Mouse (Mus musculus) lung, embryonic 14.5 days (tissue): ENCODE data around the gene Pdcd1lg2. TPM values are rescaled to one million over a fixed set of nuclear protein-coding genes. Genes with fewer than 3 reads are reported as not detected.

Experiments
- ATAC-seq: fragments of 200-750 bp; cut with Nextera tagmentation; 2 replicates; pipeline ENCODE4 v1.8.0; 2017; ENCODE audit warnings: mild to moderate bottlenecking, moderate TSS enrichment, moderate library complexity; ENCODE audit not compliant: insufficient read depth
- DNase-seq: peaks from one replicate; pipeline ENCODE4 v3.0.0-alpha.2; 2015
- H3K27ac ChIP-seq: fragments of 300-500 bp; sonication (generic); 2 replicates; pipeline ENCODE4 v1.5.1; 2014; ENCODE audit warnings: low read depth, mild to moderate bottlenecking, moderate library complexity
- H3K27me3 ChIP-seq: fragments of 300-500 bp; sonication (generic); 2 replicates; pipeline ENCODE4 v1.6.1; 2014; ENCODE audit warnings: low read length, control low read depth; ENCODE audit not compliant: insufficient read depth
- H3K36me3 ChIP-seq: fragments of 300-500 bp; sonication (generic); 2 replicates; pipeline ENCODE4 v1.6.1; 2014; ENCODE audit warnings: control low read depth; ENCODE audit not compliant: insufficient read depth
- H3K4me1 ChIP-seq: fragments of 300-500 bp; sonication (generic); 2 replicates; pipeline ENCODE4 v1.6.1; 2014; ENCODE audit warnings: antibody characterized with exemption, control low read depth; ENCODE audit not compliant: insufficient read depth
- H3K4me2 ChIP-seq: fragments of 300-500 bp; sonication (generic); 2 replicates; pipeline ENCODE4 v1.6.1; 2014; ENCODE audit warnings: mild to moderate bottlenecking
- H3K4me3 ChIP-seq: fragments of 300-500 bp; sonication (generic); 2 replicates; pipeline ENCODE4 v1.5.1; 2014; ENCODE audit warnings: low read depth, low read length
- H3K9ac ChIP-seq: fragments of 300-500 bp; sonication (generic); 2 replicates; pipeline ENCODE4 v1.6.1; 2014
- H3K9me3 ChIP-seq: fragments of 300-500 bp; sonication (generic); 2 replicates; pipeline ENCODE4 v1.6.1; 2016; ENCODE audit warnings: low read depth, low read length, control low read depth
- CTCF ChIP-seq: IDR thresholded peaks from 2 replicates; pipeline ENCODE4 v1.5.1; 2016; ENCODE audit warnings: antibody characterized with exemption, low read depth
- WGBS: fragments of 180-500 bp; shearing (Covaris S2); extraction: QIAGEN DNeasy Blood & Tissue Kit; methylation state at CpG from one replicate; pipeline ENCODE4 v1.1.7; 2014; 5-methylcytosine and 5-hydroxymethylcytosine counted together
- polyA plus RNA-seq: library from polyadenylated mRNA; unstranded; fragments of >200 nt; fragmentation: Nextera tagmentation; extraction: Ambion mirVana; gene quantifications from 2 replicates; pipeline ENCODE4 v1.2.1, GENCODE M21; 2014

Gene Pdcd1lg2
- polyA plus RNA-seq, 1 experiment from 2014 or later, result not detected

DNA sequence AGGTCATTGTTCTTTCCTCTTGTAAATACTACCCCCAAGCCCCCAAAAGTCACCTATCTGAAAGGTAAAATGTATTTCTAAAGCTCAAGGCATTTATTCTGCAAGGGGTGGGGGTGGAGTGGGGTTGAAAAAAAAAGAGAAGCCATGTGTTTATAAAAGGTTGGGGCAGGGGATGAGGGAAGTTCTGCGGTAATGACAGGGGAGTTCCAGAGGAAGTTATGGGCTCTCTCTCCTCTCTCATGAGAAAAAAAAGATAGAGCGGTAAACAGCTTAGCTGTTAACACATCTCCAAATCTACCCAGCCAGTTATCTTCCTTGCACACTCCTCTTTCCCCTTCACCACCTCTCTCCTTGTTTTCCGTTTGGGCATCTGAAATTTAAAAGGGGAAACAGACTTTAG, 20.2 kb downstream of the Pdcd1lg2 start:
- WGBS, result 57% methylated on average over 3 of the region's 3 CpGs
- TF ChIP-seq CTCF, result no peak
- H3K4me2 ChIP-seq, result no peak overlapping the region
- no peaks in the 10 kb centered on the region for H3K36me3 ChIP-seq
- no peak overlapping the region for H3K4me3 ChIP-seq
- H3K9me3 ChIP-seq, result no peaks in the 10 kb centered on the region
- no peaks in the 10 kb centered on the region for H3K27me3 ChIP-seq
- H3K27ac ChIP-seq, result no peak overlapping the region
- H3K4me1 ChIP-seq, result no peaks in the 10 kb centered on the region
- ATAC-seq (no peak), DNase-seq (no peak)
- H3K9ac ChIP-seq, result no peak overlapping the region

DNA sequence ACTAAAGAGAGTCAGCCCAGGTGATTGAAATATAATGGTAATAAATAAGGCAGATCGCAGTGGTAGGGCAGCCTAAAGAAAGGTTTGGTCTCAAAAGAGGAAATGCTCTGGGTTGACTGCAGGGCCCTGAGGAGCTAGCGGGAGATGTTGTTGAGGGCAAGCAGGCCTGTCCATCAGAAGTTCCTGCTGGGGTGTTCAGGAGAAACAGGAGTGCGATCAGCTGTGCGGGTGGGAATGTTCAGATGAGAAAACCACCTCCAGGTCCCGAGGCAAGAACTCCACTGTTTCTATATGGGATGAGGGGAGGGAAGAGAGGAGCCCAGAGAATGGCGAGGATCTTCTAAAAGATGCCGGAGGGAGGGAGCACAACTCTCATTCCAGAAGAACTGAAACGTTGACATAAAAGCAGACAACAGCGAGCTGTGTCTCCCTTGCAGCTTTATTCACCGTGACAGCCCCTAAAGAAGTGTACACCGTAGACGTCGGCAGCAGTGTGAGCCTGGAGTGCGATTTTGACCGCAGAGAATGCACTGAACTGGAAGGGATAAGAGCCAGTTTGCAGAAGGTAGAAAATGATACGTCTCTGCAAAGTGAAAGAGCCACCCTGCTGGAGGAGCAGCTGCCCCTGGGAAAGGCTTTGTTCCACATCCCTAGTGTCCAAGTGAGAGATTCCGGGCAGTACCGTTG, 26.2 kb downstream of the Pdcd1lg2 start:
- ATAC-seq, result no peak
- Histone ChIP-seq H3K4me3 (no peak overlapping the region), H3K27ac (no peak overlapping the region), H3K4me2 (no peak overlapping the region), H3K9me3 (no peaks in the 10 kb centered on the region), H3K4me1 (no peaks in the 10 kb centered on the region), H3K36me3 (no peaks in the 10 kb centered on the region), H3K27me3 (no peaks in the 10 kb centered on the region), H3K9ac (no peak overlapping the region)
- WGBS, result 87% methylated on average over 18 of the region's 18 CpGs
- no peak for DNase-seq
- TF ChIP-seq CTCF, result no peak

DNA sequence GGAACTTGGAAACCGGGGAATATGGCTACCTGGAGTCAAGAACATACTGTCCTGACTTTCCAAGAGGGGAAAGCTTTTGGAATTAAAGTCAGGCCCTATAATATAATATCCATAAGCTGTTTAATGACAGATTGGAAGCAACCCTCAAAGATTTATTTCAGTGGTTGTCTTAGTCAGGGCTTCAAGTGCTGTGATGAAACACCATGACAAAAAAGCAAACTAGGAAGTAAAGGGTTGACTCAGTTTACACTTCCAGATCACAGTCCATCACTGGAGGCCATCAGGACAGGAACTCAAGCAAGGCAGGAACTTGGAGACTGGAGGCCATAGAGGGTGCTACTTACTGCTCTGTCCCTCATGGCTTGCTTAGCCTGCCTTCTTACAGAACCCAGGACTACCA, 27.1 kb downstream of the Pdcd1lg2 start:
- TF ChIP-seq CTCF, result no peak
- WGBS, result 77% methylated on average over 1 of the region's 1 CpGs
- Histone ChIP-seq H3K36me3 (no peaks in the 10 kb centered on the region), H3K9ac (no peak overlapping the region), H3K9me3 (no peaks in the 10 kb centered on the region), H3K4me1 (no peaks in the 10 kb centered on the region), H3K27me3 (no peaks in the 10 kb centered on the region), H3K4me2 (no peak overlapping the region), H3K27ac (no peak overlapping the region), H3K4me3 (no peak overlapping the region)
- DNase-seq, result no peak
- no peak for ATAC-seq

DNA sequence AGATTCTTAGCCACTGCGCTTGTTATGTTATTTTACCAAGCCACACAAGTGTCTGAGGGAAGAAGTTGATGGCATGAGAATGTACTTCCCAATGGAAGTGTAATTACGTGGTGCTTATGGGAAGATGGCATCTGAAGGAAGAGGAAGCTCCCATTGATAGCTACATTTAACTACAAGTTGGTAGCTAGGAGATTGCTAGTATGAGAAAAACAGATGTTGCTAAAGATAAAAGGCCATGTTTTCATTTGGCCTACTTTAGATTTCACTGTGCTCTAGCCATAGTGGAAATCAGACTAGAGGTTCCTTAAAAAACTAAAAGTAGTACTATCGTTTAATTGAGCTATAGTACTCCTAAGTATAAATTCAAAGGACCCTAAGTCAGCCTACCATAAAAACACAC, 28.5 kb downstream of the Pdcd1lg2 start:
- ATAC-seq (no peak), DNase-seq (no peak)
- Histone ChIP-seq H3K4me2 (no peak overlapping the region), H3K4me3 (no peak overlapping the region), H3K9ac (no peak overlapping the region), H3K27ac (no peak overlapping the region), H3K36me3 (no peaks in the 10 kb centered on the region), H3K27me3 (no peaks in the 10 kb centered on the region), H3K4me1 (no peaks in the 10 kb centered on the region), H3K9me3 (no peaks in the 10 kb centered on the region)
- 69% methylated on average over 3 of the region's 3 CpGs for WGBS
- no peak for TF ChIP-seq CTCF

DNA sequence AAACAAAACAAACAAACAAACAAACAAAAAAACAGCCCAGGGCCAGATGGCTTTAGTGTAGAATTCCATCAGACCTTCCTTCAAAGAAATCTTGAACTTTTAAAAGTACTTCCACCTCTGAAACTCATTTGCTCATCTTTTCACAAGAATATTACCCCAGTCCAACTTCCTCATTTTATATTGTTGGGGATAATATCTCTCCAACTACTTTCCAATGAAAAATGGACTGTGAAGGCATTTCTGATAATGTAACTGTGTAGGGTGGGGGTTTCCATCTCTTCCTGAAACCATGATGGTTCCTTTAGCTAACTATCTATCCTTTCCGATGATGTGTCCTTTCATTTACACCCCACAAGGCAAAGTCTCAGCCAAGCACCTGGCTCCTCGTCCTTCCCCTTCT, 31.8 kb downstream of the Pdcd1lg2 start:
- 57% methylated on average over 2 of the region's 2 CpGs for WGBS
- no peak overlapping the region for H3K27ac ChIP-seq
- H3K4me1 ChIP-seq, result no peaks in the 10 kb centered on the region
- H3K4me3 ChIP-seq, result no peak overlapping the region
- no peak overlapping the region for H3K4me2 ChIP-seq
- no peaks in the 10 kb centered on the region; the same call in 1 of the 2 replicates for H3K9me3 ChIP-seq
- H3K9ac ChIP-seq, result no peak overlapping the region
- no peaks in the 10 kb centered on the region for H3K36me3 ChIP-seq
- no peak for TF ChIP-seq CTCF
- no peaks in the 10 kb centered on the region for H3K27me3 ChIP-seq
- ATAC-seq, result no peak
- DNase-seq, result no peak

DNA sequence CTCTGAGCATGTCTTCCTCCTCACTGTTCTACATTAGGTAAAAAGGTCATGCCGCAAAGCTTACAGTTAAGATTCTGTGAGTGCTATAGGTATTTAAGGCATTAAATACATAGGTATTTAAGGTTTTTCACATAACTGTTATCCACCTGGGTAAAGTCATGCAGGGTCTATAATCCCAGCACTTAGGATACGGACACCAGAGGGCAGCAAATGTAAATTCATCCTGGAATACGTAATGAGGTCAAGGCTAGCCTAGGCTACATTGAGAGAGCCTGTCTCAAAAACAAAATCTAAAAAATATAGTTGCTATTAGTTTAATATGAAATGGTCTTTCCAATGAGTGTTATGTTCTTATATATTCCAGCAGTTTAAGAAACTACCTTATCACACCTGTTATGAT, 33.6 kb downstream of the Pdcd1lg2 start:
- H3K9ac ChIP-seq, result no peak overlapping the region
- H3K4me3 ChIP-seq, result no peak overlapping the region
- WGBS, result 88% methylated on average over 3 of the region's 3 CpGs
- no peaks in the 10 kb centered on the region for H3K36me3 ChIP-seq
- no peaks in the 10 kb centered on the region; the same call in 1 of the 2 replicates for H3K9me3 ChIP-seq
- H3K4me2 ChIP-seq, result no peak overlapping the region
- peak; percentile 25; the same call in 1 of the 2 replicates for TF ChIP-seq CTCF
- H3K27ac ChIP-seq, result no peak overlapping the region
- H3K27me3 ChIP-seq, result no peaks in the 10 kb centered on the region
- no peak for ATAC-seq
- no peaks in the 10 kb centered on the region for H3K4me1 ChIP-seq
- no peak for DNase-seq

DNA sequence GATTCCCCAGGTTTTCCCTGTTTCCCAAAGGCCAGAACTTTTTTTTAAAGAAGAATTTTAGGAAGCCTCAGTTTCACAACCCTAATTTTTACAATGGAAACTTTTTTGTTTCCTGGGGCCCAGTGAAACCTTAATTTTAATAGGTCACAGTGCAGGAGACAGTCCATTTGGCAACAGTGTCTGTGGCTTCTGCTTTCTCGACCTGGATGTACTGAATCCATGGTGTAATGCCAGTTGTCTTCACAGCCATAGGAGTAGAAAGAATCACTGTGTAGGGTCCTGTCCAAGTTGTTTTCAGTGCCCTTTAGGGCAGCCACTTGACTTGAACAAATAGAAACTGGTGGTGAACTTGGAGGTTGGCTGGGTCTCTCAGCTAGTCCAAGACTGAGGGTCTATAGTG, 37.7 kb downstream of the Pdcd1lg2 start:
- no peak for ATAC-seq
- Histone ChIP-seq H3K36me3 (no peaks in the 10 kb centered on the region), H3K4me1 (no peaks in the 10 kb centered on the region), H3K9me3 (no peaks in the 10 kb centered on the region; the same call in 1 of the 2 replicates), H3K27ac (no peak overlapping the region), H3K27me3 (no peaks in the 10 kb centered on the region), H3K9ac (no peak overlapping the region), H3K4me2 (no peak overlapping the region), H3K4me3 (no peak overlapping the region)
- DNase-seq, result no peak
- 58% methylated on average over 1 of the region's 1 CpGs for WGBS
- TF ChIP-seq CTCF, result no peak
